Mouse (Mus musculus) limb, embryonic 11.5 days (tissue): Measurements from ENCODE around the gene Pdzd3. TPM values are rescaled to one million over a fixed set of nuclear protein-coding genes. Genes with fewer than 3 reads are reported as not detected.
"Not testable (repeated sequence)": the region's sequence is repeated elsewhere in the genome, so short reads cannot be mapped to it uniquely, and the experiment has no call there.

Experiments used
- ATAC-seq: fragments of 200-750 bp; cut with Nextera tagmentation; 2 replicates; pipeline ENCODE4 v1.8.0; 2017; ENCODE audit warnings: low read depth; ENCODE audit not compliant: insufficient number of reproducible peaks, low FRiP score, low TSS enrichment
- DNase-seq: peaks from one replicate; pipeline ENCODE4 v3.0.0-alpha.2; 2015; ENCODE audit warnings: low spot score
- H3K27ac ChIP-seq: fragments of 300-500 bp; sonication (generic); replicated peaks from 2 replicates; pipeline ENCODE4 v1.5.1; 2014; ENCODE audit warnings: low read depth, mild to moderate bottlenecking, low read length
- H3K27me3 ChIP-seq: fragments of 300-500 bp; sonication (generic); 2 replicates; pipeline ENCODE4 v1.6.1; 2014; ENCODE audit warnings: mild to moderate bottlenecking, low read length, mixed read lengths; ENCODE audit not compliant: control insufficient read depth, insufficient read depth
- H3K36me3 ChIP-seq: fragments of 300-500 bp; sonication (generic); 2 replicates; pipeline ENCODE4 v1.6.1; 2014; ENCODE audit warnings: mild to moderate bottlenecking, low read length, moderate library complexity, mixed read lengths; ENCODE audit not compliant: control insufficient read depth, insufficient read depth
- H3K4me1 ChIP-seq: fragments of 300-500 bp; sonication (generic); 2 replicates; pipeline ENCODE4 v1.6.1; 2014; ENCODE audit warnings: low read length, mixed read lengths; ENCODE audit not compliant: control insufficient read depth, insufficient read depth
- H3K4me2 ChIP-seq: fragments of 300-500 bp; sonication (generic); 2 replicates; pipeline ENCODE4 v1.6.1; 2014; ENCODE audit warnings: low read depth, mild to moderate bottlenecking, moderate library complexity; ENCODE audit not compliant: severe bottlenecking
- H3K4me3 ChIP-seq: fragments of 300-500 bp; sonication (generic); 2 replicates; pipeline ENCODE4 v1.5.1; 2014; ENCODE audit warnings: low read depth, low read length
- H3K9ac ChIP-seq: fragments of 300-500 bp; sonication (generic); 2 replicates; pipeline ENCODE4 v1.6.1; 2014; ENCODE audit warnings: mild to moderate bottlenecking, low read length
- H3K9me3 ChIP-seq: fragments of 300-500 bp; sonication (generic); 2 replicates; pipeline ENCODE4 v1.6.1; 2016; ENCODE audit warnings: low read length; ENCODE audit not compliant: control insufficient read depth
- WGBS: fragments of 180-500 bp; shearing (Covaris S2); extraction: QIAGEN DNeasy Blood & Tissue Kit; methylation state at CpG from one replicate; pipeline ENCODE4 v1.1.7; 2014; 5-methylcytosine and 5-hydroxymethylcytosine counted together
- polyA plus RNA-seq: library from polyadenylated mRNA; unstranded; fragments of >200 nt; fragmentation: Nextera tagmentation; extraction: Ambion mirVana; gene quantifications from 2 replicates; pipeline ENCODE4 v1.2.1, GENCODE M21; 2014

The Pdzd3 gene
- polyA plus RNA-seq: 0.08 TPM in 1 of 2 replicates, not detected in the other

DNA sequence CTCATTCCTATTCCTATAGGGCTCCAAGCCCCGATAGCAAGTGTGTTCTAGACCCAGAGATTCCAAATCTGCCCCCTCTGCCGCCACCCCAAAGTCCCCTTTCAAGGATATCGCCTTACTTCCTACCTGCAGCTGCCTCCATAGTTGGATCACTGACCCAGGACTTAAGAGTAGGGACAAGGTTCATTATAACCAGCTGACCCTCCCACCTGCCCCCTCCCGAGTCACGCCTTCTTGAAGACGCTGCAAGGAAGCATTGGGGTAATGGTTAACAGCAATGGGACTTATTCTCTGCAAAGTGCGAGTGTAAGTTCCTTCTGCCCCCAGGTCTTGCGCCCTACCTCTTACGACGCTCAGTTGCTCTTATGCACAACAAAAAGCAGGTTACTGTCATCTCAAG is at the start of gene Pdzd3:
Gene Pdzd3 (minus strand): TSS at position 158 of the 400 bp plus-strand sequence.
- Histone ChIP-seq H3K4me2 (no peak within 1 kb of the TSS), H3K4me3 (no peak within 1 kb of the TSS), H3K36me3 (no peaks in the 10 kb centered on the region), H3K9ac (no peak within 1 kb of the TSS), H3K27me3 (no peaks in the 10 kb centered on the region), H3K9me3 (no peaks in the 10 kb centered on the region), H3K27ac (no peak within 1 kb of the TSS), H3K4me1 (peaks cover 15% of the 10 kb centered on the region)
- ATAC-seq (no peak), DNase-seq (no peak)
- WGBS: 80% methylated on average over 10 of the region's 10 CpGs

DNA sequence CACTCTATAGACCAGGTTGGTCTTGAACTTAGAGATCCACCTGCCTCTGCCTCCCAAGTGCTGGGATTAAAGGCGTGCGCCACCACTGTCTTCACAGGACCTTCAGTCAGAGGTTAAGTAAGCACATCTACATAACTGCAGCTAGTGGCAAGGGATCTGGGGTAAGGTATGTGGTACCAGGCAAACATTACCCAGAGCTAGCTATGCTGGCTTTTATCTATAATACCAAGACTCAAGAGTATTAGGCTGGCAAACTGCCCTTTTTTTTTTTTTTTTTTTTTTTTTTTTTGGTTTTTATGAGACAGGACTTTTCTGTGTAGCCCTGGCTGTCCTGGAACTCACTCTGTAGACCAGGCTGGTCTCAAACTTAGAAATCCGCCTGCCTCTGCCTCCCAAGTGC is 48.7 kb upstream of the Pdzd3 start:
- H3K9ac ChIP-seq, H3K4me3 ChIP-seq, H3K27me3 ChIP-seq, H3K27ac ChIP-seq, ATAC-seq, DNase-seq, H3K9me3 ChIP-seq, H3K4me1 ChIP-seq, H3K4me2 ChIP-seq: not testable (repeated sequence)
- peaks cover 28% of the 10 kb centered on the region for H3K36me3 ChIP-seq
- 88% methylated on average over 3 of the region's 3 CpGs for WGBS

DNA sequence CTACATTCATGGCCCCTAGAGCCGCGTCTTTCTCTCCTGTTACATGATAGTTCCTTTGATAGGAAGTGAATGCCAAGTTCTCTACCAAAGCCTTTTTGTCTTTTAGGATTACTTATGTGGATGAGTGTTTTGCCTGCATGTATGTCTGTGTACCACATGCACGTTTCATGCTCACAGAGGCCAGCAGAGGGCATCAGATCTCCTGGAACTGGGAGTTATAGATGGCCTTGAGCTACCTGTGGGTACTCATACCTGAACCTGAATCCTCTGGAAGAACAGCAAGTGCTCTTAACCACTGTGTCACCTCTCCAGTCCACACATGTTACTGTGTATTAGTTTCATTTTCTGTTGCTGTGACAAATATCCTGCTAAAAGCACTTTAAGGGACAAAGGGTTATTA is 41.2 kb upstream of the Pdzd3 start:
- Histone ChIP-seq H3K27me3 (peaks cover 15% of the 10 kb centered on the region), H3K9ac (no peak overlapping the region), H3K9me3 (no peaks in the 10 kb centered on the region), H3K27ac (no peak overlapping the region), H3K4me2 (no peak overlapping the region), H3K4me3 (no peak overlapping the region), H3K4me1 (peaks cover 13% of the 10 kb centered on the region; the same call in 1 of the 2 replicates), H3K36me3 (peaks cover 31% of the 10 kb centered on the region)
- 63% methylated on average over 3 of the region's 3 CpGs for WGBS
- no peak for ATAC-seq
- peak; percentile 54 for DNase-seq

DNA sequence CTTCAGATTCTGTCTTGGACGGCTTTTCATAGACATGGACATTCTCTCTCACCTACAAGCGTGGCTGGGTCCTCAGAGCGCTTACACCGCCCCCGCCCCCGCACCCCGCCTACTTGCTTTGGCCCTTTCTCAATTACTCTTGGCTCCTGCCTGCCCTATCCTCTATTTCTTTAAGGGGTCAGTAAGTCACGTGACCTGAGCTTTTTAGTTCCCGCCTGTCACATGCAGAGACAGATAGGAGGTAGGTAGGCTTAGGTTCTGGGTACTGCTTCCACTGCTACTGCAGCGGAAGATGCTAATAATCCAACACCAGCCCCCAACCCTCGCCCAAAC is 37.7 kb upstream of the Pdzd3 start:
- peak overlapping the region; percentile 82 for H3K4me3 ChIP-seq
- H3K9ac ChIP-seq: no peak overlapping the region
- DNase-seq: peak; percentile 23
- H3K9me3 ChIP-seq: no peaks in the 10 kb centered on the region
- ATAC-seq: no peak
- no peak overlapping the region for H3K27ac ChIP-seq
- peaks cover 18% of the 10 kb centered on the region; the same call in 1 of the 2 replicates for H3K4me1 ChIP-seq
- peaks cover 20% of the 10 kb centered on the region for H3K27me3 ChIP-seq
- WGBS: 7% methylated on average over 11 of the region's 11 CpGs
- peak overlapping the region; percentile 99 for H3K4me2 ChIP-seq
- H3K36me3 ChIP-seq: peaks cover 16% of the 10 kb centered on the region

DNA sequence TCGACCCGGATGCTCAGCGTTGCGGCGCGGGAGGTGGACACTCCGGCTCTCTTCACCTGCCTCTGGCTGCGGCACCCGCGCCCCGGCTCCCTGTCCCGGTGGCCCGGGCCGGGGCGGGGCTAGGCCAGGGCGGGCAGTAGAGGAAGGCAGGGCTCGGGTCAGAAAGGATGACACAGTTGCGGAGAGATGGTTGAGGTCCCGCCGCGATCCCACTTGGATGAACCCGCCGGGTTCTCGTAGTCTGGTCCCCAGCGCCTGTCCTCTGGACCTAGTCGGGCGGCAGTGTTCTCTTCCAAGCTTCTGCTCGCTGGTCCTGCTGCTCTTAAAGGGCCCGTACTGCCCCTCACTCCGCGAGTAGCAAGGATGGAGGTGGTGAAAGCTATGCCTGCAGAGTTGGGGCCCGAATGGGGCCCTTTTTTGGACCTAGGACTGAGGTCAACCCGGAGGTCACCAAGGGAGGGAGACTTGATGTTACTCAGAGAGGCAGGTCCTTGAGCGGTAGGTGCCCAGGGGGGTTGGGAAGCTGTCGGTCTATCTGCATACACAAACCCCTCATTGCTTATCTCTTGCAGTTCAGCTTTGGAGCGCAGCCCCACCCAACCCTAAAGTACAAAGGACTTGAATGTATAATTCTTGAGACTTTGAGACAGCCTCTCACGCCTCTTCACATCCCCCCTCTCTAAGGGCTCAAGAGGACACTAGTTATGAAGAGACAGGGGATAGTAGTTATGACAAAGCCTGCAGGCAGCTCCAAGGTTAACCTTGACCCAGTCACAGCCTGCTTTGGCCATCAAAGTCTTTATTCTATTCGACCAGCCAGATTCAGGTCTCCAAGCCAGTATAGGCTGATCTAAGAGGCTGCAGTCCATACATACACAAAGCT is 37.0 kb upstream of the Pdzd3 start, which contains the start of gene Abcg4:
Gene Abcg4 (minus strand): TSS at position 540 of the 883 bp plus-strand sequence.
- Histone ChIP-seq H3K4me1 (peaks cover 18% of the 10 kb centered on the region; the same call in 1 of the 2 replicates), H3K4me3 (peak within 1 kb of the TSS; percentile 82), H3K4me2 (peak within 1 kb of the TSS; percentile 99), H3K27ac (no peak within 1 kb of the TSS), H3K27me3 (peaks cover 20% of the 10 kb centered on the region), H3K9me3 (no peaks in the 10 kb centered on the region), H3K9ac (peak within 1 kb of the TSS; percentile 73), H3K36me3 (peaks cover 13% of the 10 kb centered on the region)
- 2% methylated on average over 38 of the region's 38 CpGs for WGBS
- ATAC-seq (peak; percentile 60), DNase-seq (peak; percentile 59)

DNA sequence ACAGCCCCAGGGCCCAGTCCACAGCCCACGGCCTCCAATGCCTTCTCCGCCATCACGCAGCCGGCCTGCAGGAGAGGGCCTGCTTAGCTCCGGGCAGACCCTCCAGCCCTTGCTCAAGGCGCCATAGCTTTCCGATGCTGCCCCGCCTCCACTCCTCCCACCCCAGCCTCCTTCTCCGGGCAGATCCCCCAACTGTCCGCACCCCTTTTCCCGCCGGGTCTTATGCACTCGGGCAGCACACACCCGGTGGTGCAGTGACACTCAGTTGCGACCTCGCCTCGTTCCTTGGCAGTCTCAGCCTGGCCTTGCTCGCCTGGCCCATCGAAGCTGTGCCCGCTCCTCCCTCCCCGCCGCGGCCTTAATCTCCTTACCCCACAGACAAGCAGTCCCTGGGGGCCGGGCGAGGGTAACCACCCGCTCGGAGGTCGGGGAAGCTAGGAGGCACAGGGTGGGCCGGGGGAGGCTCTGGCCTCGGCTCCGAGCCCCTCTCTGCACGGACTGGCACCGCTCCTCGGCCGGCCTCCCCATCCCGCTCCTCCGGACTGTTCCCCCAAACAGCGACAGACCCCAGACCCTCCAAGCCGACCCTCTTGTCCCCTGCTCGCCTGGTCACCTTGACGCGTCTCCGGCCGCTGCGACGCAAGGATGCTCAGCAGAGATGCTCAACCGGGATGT is 36.3 kb upstream of the Pdzd3 start:
- H3K9me3 ChIP-seq: no peaks in the 10 kb centered on the region
- H3K27me3 ChIP-seq: peaks cover 20% of the 10 kb centered on the region
- peaks cover 10% of the 10 kb centered on the region for H3K36me3 ChIP-seq
- no peak overlapping the region for H3K27ac ChIP-seq
- ATAC-seq (peak; percentile 60), DNase-seq (peak; percentile 69)
- H3K4me2 ChIP-seq: peak overlapping the region; percentile 99
- under 1% methylated on average over 46 of the region's 47 CpGs for WGBS
- peak overlapping the region; percentile 73 for H3K9ac ChIP-seq
- H3K4me3 ChIP-seq: peak overlapping the region; percentile 82
- H3K4me1 ChIP-seq: peaks cover 18% of the 10 kb centered on the region; the same call in 1 of the 2 replicates

DNA sequence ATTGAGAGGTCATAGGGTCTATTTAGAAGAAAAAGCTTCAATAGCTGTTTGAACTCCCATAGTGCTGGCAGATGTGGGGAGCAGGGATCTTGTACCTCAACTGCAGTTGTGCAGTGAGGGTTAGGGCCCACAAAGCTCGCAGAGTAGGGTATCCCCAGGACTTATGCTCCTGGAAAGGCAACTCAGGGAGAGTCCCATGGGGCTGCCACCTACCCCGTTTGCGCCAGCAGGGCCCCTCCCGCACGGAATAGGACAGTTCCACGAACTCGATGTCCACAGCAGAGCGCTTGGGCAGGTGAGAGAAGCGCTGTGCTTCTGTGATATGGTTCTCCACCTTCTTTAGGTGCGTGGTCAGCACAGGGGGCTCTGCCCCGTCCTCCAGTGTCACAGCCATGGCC is 35.7 kb upstream of the Pdzd3 start:
- DNase-seq: no peak
- H3K27me3 ChIP-seq: peaks cover 20% of the 10 kb centered on the region
- 4% methylated on average over 11 of the region's 11 CpGs for WGBS

DNA sequence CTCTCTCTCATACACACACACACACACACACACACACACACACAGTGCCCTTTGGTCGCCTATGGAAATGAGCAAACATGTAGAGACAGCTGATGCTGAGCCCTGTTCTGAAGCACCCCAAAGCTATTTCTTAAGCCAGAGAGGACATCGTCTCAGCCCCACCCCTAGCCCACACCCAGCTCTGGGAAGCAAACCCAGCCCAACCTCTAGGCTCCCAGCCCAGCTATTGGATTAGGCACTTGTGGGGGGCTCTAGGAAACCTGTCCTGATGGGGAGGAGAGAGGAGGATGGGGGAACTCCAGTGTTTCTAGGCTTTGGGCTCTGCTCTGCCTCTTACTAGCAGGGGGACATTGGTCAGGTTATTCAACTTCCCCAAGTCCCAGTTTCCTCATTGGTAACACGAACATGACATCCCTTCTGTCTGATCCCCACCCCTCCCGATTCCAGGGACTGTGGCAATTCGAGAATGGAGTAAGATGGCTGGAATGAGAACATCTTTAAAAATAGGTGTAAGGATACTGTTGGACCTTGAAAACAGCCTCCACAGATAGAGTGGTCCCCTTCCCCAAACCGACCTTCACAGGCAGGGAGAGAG is 35.1 kb upstream of the Pdzd3 start:
- Histone ChIP-seq H3K9ac (no peak overlapping the region), H3K4me1 (peaks cover 18% of the 10 kb centered on the region; the same call in 1 of the 2 replicates), H3K27ac (no peak overlapping the region), H3K36me3 (peaks cover 6% of the 10 kb centered on the region), H3K9me3 (no peaks in the 10 kb centered on the region), H3K27me3 (peaks cover 20% of the 10 kb centered on the region), H3K4me3 (no peak overlapping the region), H3K4me2 (no peak overlapping the region)
- WGBS: 15% methylated on average over 6 of the region's 6 CpGs
- no peak for DNase-seq
- no peak for ATAC-seq

More for the DNA sequence above, 35.7 kb upstream of the Pdzd3 start:
- H3K4me1 ChIP-seq: peaks cover 18% of the 10 kb centered on the region; the same call in 1 of the 2 replicates
- peaks cover 8% of the 10 kb centered on the region for H3K36me3 ChIP-seq
- no peak overlapping the region for H3K27ac ChIP-seq
- H3K4me2 ChIP-seq: peak overlapping the region; percentile 99
- peak overlapping the region; percentile 82 for H3K4me3 ChIP-seq
- no peaks in the 10 kb centered on the region for H3K9me3 ChIP-seq
- peak overlapping the region; percentile 73 for H3K9ac ChIP-seq
- ATAC-seq: 0 out of 2 replicates have a peak, but pooled peaks have one; percentile 3
